Mouse (Mus musculus) bone marrow, adult 2 months (tissue): ENCODE results near the gene Pard3b. TPM values are rescaled to one million over a fixed set of nuclear protein-coding genes. Genes with fewer than 3 reads are reported as not detected.

Experiments used
- H3K27ac ChIP-seq: fragments of 200-500 bp; 2 replicates; pipeline ENCODE4 v1.5.1; 2012; ENCODE audit warnings: low read depth, mild to moderate bottlenecking, control low read depth, inconsistent platforms, low read length; ENCODE audit not compliant: control insufficient read depth, poor library complexity, insufficient read depth
- H3K4me1 ChIP-seq: fragments of 200-500 bp; 2 replicates; pipeline ENCODE4 v1.6.1; 2011; ENCODE audit warnings: low read length; ENCODE audit not compliant: control insufficient read depth, insufficient read depth
- H3K4me3 ChIP-seq: fragments of 200-500 bp; replicated peaks from 2 replicates; pipeline ENCODE3; 2011; ENCODE audit warnings: mild to moderate bottlenecking, low read depth, low read length, control low read depth; ENCODE audit not compliant: control insufficient read depth
- CTCF ChIP-seq: fragments of 200-500 bp; IDR thresholded peaks from 2 replicates; pipeline ENCODE4 v1.5.1; 2011; ENCODE audit warnings: low read length, control low read depth; ENCODE audit not compliant: control insufficient read depth, insufficient read depth
- POLR2A ChIP-seq: fragments of 200-500 bp; IDR thresholded peaks from 2 replicates; pipeline ENCODE4 v1.6.1; 2011; ENCODE audit warnings: low read depth, mild to moderate bottlenecking, control low read depth, low read length, borderline replicate concordance; ENCODE audit not compliant: control insufficient read depth
- WGBS: fragments of 180-500 bp; shearing (Covaris S2); methylation state at CpG from one replicate; pipeline ENCODE4 v1.1.7; 2018; 5-methylcytosine and 5-hydroxymethylcytosine counted together
- polyA plus RNA-seq: library from polyadenylated mRNA; stranded (reverse); fragments of >200 nt; gene quantifications from 2 replicates; pipeline ENCODE4 v1.2.4, GENCODE M21; 2011; ENCODE audit warnings: low replicate concordance; ENCODE audit not compliant: missing spikeins, insufficient read depth, insufficient read length

The Pard3b gene
- polyA plus RNA-seq, 1 experiment: 9.7 TPM

- WGBS: 68% methylated on average over 2 of the region's 2 CpGs
- Histone ChIP-seq H3K4me1 (no peaks in the 10 kb centered on the region), H3K4me3 (no peak overlapping the region), H3K27ac (no peak overlapping the region)
- TF ChIP-seq CTCF: no peak
- no peak for TF ChIP-seq POLR2A
Measured at GRCm38 (mm10) chr1:62283624-62284023, 645.0 kb downstream of the Pard3b start.

GRCm38 (mm10) chr1:62309376-62309775 is 670.8 kb downstream of the Pard3b start:
- Histone ChIP-seq H3K4me1 (no peaks in the 10 kb centered on the region), H3K27ac (no peak overlapping the region), H3K4me3 (no peak overlapping the region)
- WGBS: 86% methylated on average over 6 of the region's 6 CpGs
- TF ChIP-seq POLR2A (no peak), CTCF (no peak)

GRCm38 (mm10) chr1:62325237-62325636 is 686.6 kb downstream of the Pard3b start:
- no peak for TF ChIP-seq CTCF
- TF ChIP-seq POLR2A: no peak
- H3K4me3 ChIP-seq: no peak overlapping the region
- no peak overlapping the region for H3K27ac ChIP-seq
- no peaks in the 10 kb centered on the region for H3K4me1 ChIP-seq
- WGBS: 91% methylated on average over 5 of the region's 5 CpGs

- WGBS: 80% methylated on average over 5 of the region's 5 CpGs
- no peak for TF ChIP-seq CTCF
Measured at GRCm38 (mm10) chr1:62327743-62328142, 689.1 kb downstream of the Pard3b start.

GRCm38 (mm10) chr1:62328808-62329207 is 690.2 kb downstream of the Pard3b start:
- WGBS: 57% methylated on average over 3 of the region's 3 CpGs
- Histone ChIP-seq H3K4me3 (no peak overlapping the region), H3K4me1 (no peaks in the 10 kb centered on the region), H3K27ac (no peak overlapping the region)
- no peak for TF ChIP-seq CTCF
- TF ChIP-seq POLR2A: no peak

More at GRCm38 (mm10) chr1:62327743-62328142, 689.1 kb downstream of the Pard3b start:
- H3K4me1 ChIP-seq: no peaks in the 10 kb centered on the region
- H3K4me3 ChIP-seq: no peak overlapping the region
- no peak overlapping the region for H3K27ac ChIP-seq

GRCm38 (mm10) chr1:62333016-62333415 is 694.4 kb downstream of the Pard3b start:
- TF ChIP-seq CTCF: no peak
- no peak for TF ChIP-seq POLR2A
- Histone ChIP-seq H3K4me3 (no peak overlapping the region), H3K27ac (no peak overlapping the region), H3K4me1 (no peaks in the 10 kb centered on the region)
- WGBS: 73% methylated on average over 2 of the region's 2 CpGs

GRCm38 (mm10) chr1:62334196-62334595 is 695.6 kb downstream of the Pard3b start:
- no peak overlapping the region for H3K27ac ChIP-seq
- 90% methylated on average over 5 of the region's 5 CpGs for WGBS
- no peak for TF ChIP-seq CTCF
- no peak for TF ChIP-seq POLR2A
- no peak overlapping the region for H3K4me3 ChIP-seq
- no peaks in the 10 kb centered on the region for H3K4me1 ChIP-seq

- Histone ChIP-seq H3K27ac (no peak overlapping the region), H3K4me1 (no peaks in the 10 kb centered on the region), H3K4me3 (no peak overlapping the region)
- WGBS: 64% methylated on average over 1 of the region's 1 CpGs
- no peak for TF ChIP-seq CTCF
- TF ChIP-seq POLR2A: no peak
Measured at GRCm38 (mm10) chr1:62340261-62340660, 701.6 kb downstream of the Pard3b start.

GRCm38 (mm10) chr1:62344286-62344685 is 705.7 kb downstream of the Pard3b start:
- TF ChIP-seq POLR2A (no peak), CTCF (no peak)
- H3K27ac ChIP-seq: no peak overlapping the region
- 91% methylated on average over 4 of the region's 4 CpGs for WGBS
- H3K4me1 ChIP-seq: no peaks in the 10 kb centered on the region
- H3K4me3 ChIP-seq: no peak overlapping the region
